Mouse (Mus musculus): ENCODE data around the gene Tab1. TPM values are rescaled to one million over a fixed set of nuclear protein-coding genes. Genes with fewer than 3 reads are reported as not detected.

Gene Tab1
- 15.1 and 17.7 TPM in 2 replicates for total RNA-seq (2012; rRNA removed)
- total RNA-seq (2014; rRNA removed) = 10.4 and 12.0 TPM in 2 replicates
- 11.4 and 11.6 TPM in 2 replicates for polyA plus RNA-seq (2012; ENCODE audit: insufficient read length, low read depth)

GRCm38 (mm10) chr15:80132993-80133586 lies at the start of gene Tab1:
Tab1 (plus strand) TSS chr15:80133127.
- in situ Hi-C loops (cut with MboI; ENCODE audit: low pct_ligation_motif_present, low pct_unique_long_range_greater_than_20kb, low sequenced_read_pairs) = no loop called here
- TF ChIP-seq CHD1 (IDR thresholded peaks at IDR 0.05; ENCODE audit: low read depth, low read length) (no peak), EP300 (IDR thresholded peaks at IDR 0.05; ENCODE audit: low read length) (no peak), ETS1 (conservative IDR thresholded peaks at IDR 0.05; ENCODE audit: low read depth, low read length) (0 out of 2 replicates have a peak, but pooled peaks have one; percentile 25), USF2 (conservative IDR thresholded peaks at IDR 0.05; ENCODE audit: low read depth, low read length) (no peak), NELFE (IDR thresholded peaks at IDR 0.05; ENCODE audit: low read depth, low read length) (peak; percentile 70; the same call in 1 of the 2 replicates), SIN3A (IDR thresholded peaks at IDR 0.05; ENCODE audit: low read length) (peak; percentile 87), POLR2A (IDR thresholded peaks at IDR 0.05; ENCODE audit: low read depth, low read length) (peak; percentile 83), NRF1 (IDR thresholded peaks at IDR 0.05; ENCODE audit: low read depth, low read length) (peak; percentile 85), JUND (conservative IDR thresholded peaks at IDR 0.05; ENCODE audit: low read depth, low read length) (no peak), CTCF (conservative IDR thresholded peaks at IDR 0.05 in 1 of 2, IDR thresholded peaks at IDR 0.05 in 1 of 2; ENCODE audit: low read depth in 2 of 2, low read length in 2 of 2) (peak in 1 of 2 experiments; percentile 73; a peak in 2 of 4 replicates), ZKSCAN1 (IDR thresholded peaks at IDR 0.05; ENCODE audit: borderline replicate concordance, low read depth, low read length) (no peak), ZMIZ1 (IDR thresholded peaks at IDR 0.05; ENCODE audit: low read depth, low read length) (no peak), PAX5 (IDR thresholded peaks at IDR 0.05; ENCODE audit: low read length) (no peak), SMC3 (IDR thresholded peaks at IDR 0.05; ENCODE audit: low read depth, low read length) (no peak), MAFK (IDR thresholded peaks at IDR 0.05; ENCODE audit: insufficient replicate concordance, low read length) (no peak), TCF12 (IDR thresholded peaks at IDR 0.05; ENCODE audit: low read depth, low read length) (peak; percentile 97), ZNF384 (IDR thresholded peaks at IDR 0.05; ENCODE audit: low read depth, low read length) (no peak), TBP (conservative IDR thresholded peaks at IDR 0.05; ENCODE audit: low read depth, low read length) (peak; percentile 70), IRF4 (IDR thresholded peaks at IDR 0.05; ENCODE audit: low read depth, low read length) (peak; percentile 62), KAT2A (IDR thresholded peaks at IDR 0.05; ENCODE audit: insufficient replicate concordance, low read length) (peak; percentile 77; the same call in 1 of the 2 replicates), RCOR1 (conservative IDR thresholded peaks at IDR 0.05; ENCODE audit: low read depth, low read length) (no peak), POLR2AphosphoS2 (IDR thresholded peaks at IDR 0.05; ENCODE audit: low read depth, low read length) (no peak), ELF1 (IDR thresholded peaks at IDR 0.05; ENCODE audit: low read depth, low read length) (peak; percentile 55), MYC (IDR thresholded peaks at IDR 0.05; ENCODE audit: low read depth, low read length) (0 out of 2 replicates have a peak, but pooled peaks have one; percentile 49), CHD2 (IDR thresholded peaks at IDR 0.05; ENCODE audit: low read length) (peak; percentile 68; the same call in 1 of the 2 replicates), UBTF (IDR thresholded peaks at IDR 0.05; ENCODE audit: low read depth, low read length) (no peak), USF1 (IDR thresholded peaks at IDR 0.05; ENCODE audit: low read depth, low read length) (no peak), ZC3H11A (IDR thresholded peaks at IDR 0.05; ENCODE audit: low read depth, low read length) (no peak), JUN (IDR thresholded peaks at IDR 0.05; ENCODE audit: insufficient read depth, low read depth, low read length) (no peak), GABPA (IDR thresholded peaks at IDR 0.05; ENCODE audit: insufficient replicate concordance, low read depth, low read length) (peak; percentile 87), RAD21 (IDR thresholded peaks at IDR 0.05; ENCODE audit: low read depth, low read length) (no peak), MAX (IDR thresholded peaks at IDR 0.05; ENCODE audit: low read length) (peak; percentile 36; the same call in 1 of the 2 replicates), MAZ (IDR thresholded peaks at IDR 0.05; ENCODE audit: low read depth, low read length) (peak; percentile 82; the same call in 1 of the 2 replicates), HCFC1 (IDR thresholded peaks at IDR 0.05; ENCODE audit: low read depth, low read length) (peak; percentile 86), BHLHE40 (IDR thresholded peaks at IDR 0.05; ENCODE audit: low read depth, low read length) (0 out of 2 replicates have a peak, but pooled peaks have one; percentile 10), E2F4 (IDR thresholded peaks at IDR 0.05; ENCODE audit: insufficient replicate concordance, low read depth, low read length) (peak; percentile 64; the same call in 1 of the 2 replicates), MEF2A (IDR thresholded peaks at IDR 0.05; ENCODE audit: borderline replicate concordance, low read depth, low read length) (peak; percentile 68), MXI1 (IDR thresholded peaks at IDR 0.05; ENCODE audit: low read depth, low read length) (peak; percentile 65)
- Histone ChIP-seq H3K79me2 (replicated peaks; ENCODE audit: control insufficient read depth, extremely low read depth, insufficient read depth, poor library complexity, severe bottlenecking) (peaks cover 22% of the 10 kb centered on the region; the same call in 1 of the 2 replicates), H3K27me3 (replicated peaks) (no peaks in the 10 kb centered on the region), H3K36me3 (replicated peaks in 1 of 2; ENCODE audit: control insufficient read depth in 1 of 2, insufficient read depth in 1 of 2, low read length in 1 of 2) (peaks cover 3 to 24% of the 10 kb centered on the region in 2 experiments), H3K9me3 (replicated peaks; ENCODE audit: low read length) (no peaks in the 10 kb centered on the region), H3K4me3 (replicated peaks in 1 of 3; ENCODE audit: low read depth in 2 of 3, low read length in 2 of 3, poor library complexity in 1 of 3) (peak within 1 kb of the TSS; percentile 78 to 85 (median 83)), H3K27ac (ENCODE audit: insufficient read depth, low read depth) (peak within 1 kb of the TSS; percentile 77), H3K4me1 (ENCODE audit: control insufficient read depth in 1 of 2, insufficient read depth in 2 of 2) (peaks cover 6 to 41% of the 10 kb centered on the region in 2 experiments), H3K9ac (ENCODE audit: insufficient read depth, low read depth) (peak within 1 kb of the TSS; percentile 89), H3K4me2 (ENCODE audit: insufficient read depth, low read depth, poor library complexity, severe bottlenecking) (peak within 1 kb of the TSS; percentile 79)
- DNase-seq (ENCODE audit: extremely low read depth) = peak; percentile 88
- dilution Hi-C loops (cut with MboI; ENCODE audit: extremely low pct_ligation_motif_present, extremely low pct_unique_long_range_greater_than_20kb, low sequenced_read_pairs) = no loop called here

All from CH12.LX (cell line).